Mouse (Mus musculus) ES-Bruce4 (cell line): Measurements from ENCODE around the gene Pax7.

Experiments used
- CTCF ChIP-seq: IDR thresholded peaks from one replicate; pipeline ENCODE4 v1.8.1; 2011; ENCODE audit warnings: low read depth, low read length
- POLR2A ChIP-seq: IDR thresholded peaks from one replicate; pipeline ENCODE4 v1.8.1; 2011; ENCODE audit warnings: low read length; ENCODE audit not compliant: insufficient read depth

DNA sequence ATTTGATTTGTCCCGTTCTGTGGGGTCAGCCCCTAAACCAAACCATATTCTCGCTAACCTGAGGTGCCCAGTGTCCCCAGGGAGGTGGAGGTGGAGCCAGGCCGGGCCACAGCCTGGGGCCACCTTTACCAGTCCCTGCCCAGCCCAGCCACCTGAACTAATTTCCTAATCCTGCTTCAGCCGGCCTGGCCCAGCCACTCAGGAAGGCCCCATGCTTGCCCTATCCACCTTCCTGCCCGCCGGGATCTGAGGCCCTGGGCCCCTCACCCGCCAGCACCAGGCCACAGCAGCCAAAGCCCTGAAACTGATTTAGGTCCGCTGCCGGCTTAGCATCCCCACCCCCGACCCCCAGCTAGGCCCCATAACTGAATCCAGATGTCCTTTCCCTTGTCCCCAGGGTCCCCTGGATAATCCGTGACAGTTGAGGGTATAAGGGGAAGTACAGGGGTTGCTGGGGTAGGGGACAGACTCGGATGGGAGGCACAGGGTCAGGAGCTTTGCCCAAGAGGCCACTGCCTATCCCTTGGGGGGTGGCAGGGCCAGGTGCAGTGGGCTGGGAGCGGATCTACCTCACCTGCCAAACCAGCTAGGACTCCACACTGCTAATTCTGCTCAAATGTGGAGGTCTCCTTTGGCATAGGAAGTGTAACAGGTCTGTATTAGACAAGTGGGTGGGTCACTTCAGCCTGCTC, 117.9 kb downstream of the Pax7 start:
- TF ChIP-seq CTCF (no peak), POLR2A (no peak)
